Mouse (Mus musculus): ENCODE data around the gene Tmem18. TPM values are rescaled to one million over a fixed set of nuclear protein-coding genes. Genes with fewer than 3 reads are reported as not detected.

The Tmem18 gene
- polyA plus RNA-seq (2015; fragmentation: Nextera tagmentation; extraction: Ambion mirVana) = 12.3 and 14.1 TPM in 2 replicates

GRCm38 (mm10) chr12:30584356-30584740, at the start of gene Tmem18:
Tmem18 (plus strand) TSS chr12:30584426.

Other genes starting within 250 kb of the Tmem18 start
- 0.99 and 1.0 TPM in 2 replicates for gene Sntg2, start 211.1 kb upstream of the Tmem18 start, polyA plus RNA-seq (2015; fragmentation: Nextera tagmentation; extraction: Ambion mirVana)

All from spleen, postnatal 0 days (tissue).